Mouse (Mus musculus) intestine, postnatal 0 days (tissue): ENCODE results near the gene Drg1. TPM values are rescaled to one million over a fixed set of nuclear protein-coding genes. Genes with fewer than 3 reads are reported as not detected.

ENCODE experiments used
- ATAC-seq: fragments of 200-750 bp; cut with Nextera tagmentation; 2 replicates; pipeline ENCODE4 v1.8.0; 2017; ENCODE audit warnings: mild to moderate bottlenecking, moderate TSS enrichment, moderate library complexity
- H3K27ac ChIP-seq: fragments of 300-500 bp; sonication (generic); 2 replicates; pipeline ENCODE4 v1.5.1; 2014; ENCODE audit warnings: mild to moderate bottlenecking, low read depth, low read length, moderate library complexity
- H3K27me3 ChIP-seq: fragments of 300-500 bp; sonication (generic); replicated peaks from 2 replicates; pipeline ENCODE4 v1.6.1; 2014; ENCODE audit warnings: low read length, mixed read lengths; ENCODE audit not compliant: control insufficient read depth, insufficient read depth
- H3K36me3 ChIP-seq: fragments of 300-500 bp; sonication (generic); 2 replicates; pipeline ENCODE4 v1.6.1; 2014; ENCODE audit warnings: mild to moderate bottlenecking, moderate library complexity; ENCODE audit not compliant: control insufficient read depth, insufficient read depth
- H3K4me1 ChIP-seq: fragments of 300-500 bp; sonication (generic); replicated peaks from 2 replicates; pipeline ENCODE4 v1.6.1; 2014; ENCODE audit warnings: antibody characterized with exemption, low read length, mixed read lengths; ENCODE audit not compliant: control insufficient read depth, insufficient read depth
- H3K4me2 ChIP-seq: fragments of 300-500 bp; sonication (generic); replicated peaks from 2 replicates; pipeline ENCODE4 v1.6.1; 2014; ENCODE audit warnings: low read depth, mild to moderate bottlenecking, moderate library complexity
- H3K4me3 ChIP-seq: fragments of 300-500 bp; sonication (generic); 2 replicates; pipeline ENCODE4 v1.5.1; 2014; ENCODE audit warnings: low read depth, low read length
- H3K9ac ChIP-seq: fragments of 300-500 bp; sonication (generic); 2 replicates; pipeline ENCODE4 v1.6.1; 2014; ENCODE audit warnings: mild to moderate bottlenecking, low read depth, low read length
- H3K9me3 ChIP-seq: fragments of 300-500 bp; sonication (generic); 2 replicates; pipeline ENCODE4 v1.6.1; 2016; ENCODE audit warnings: mixed run types; ENCODE audit not compliant: control insufficient read depth
- CTCF ChIP-seq: sonication (generic); IDR thresholded peaks from 2 replicates; pipeline ENCODE4 v1.5.1; 2016; ENCODE audit warnings: low read depth, mild to moderate bottlenecking, control low read depth, antibody characterized with exemption, moderate library complexity
- WGBS: fragments of 180-500 bp; shearing (Covaris S2); extraction: QIAGEN DNeasy Blood & Tissue Kit; methylation state at CpG from one replicate; pipeline ENCODE4 v1.1.7; 2014; 5-methylcytosine and 5-hydroxymethylcytosine counted together
- polyA plus RNA-seq: library from polyadenylated mRNA; unstranded; fragments of >200 nt; fragmentation: Nextera tagmentation; extraction: Ambion mirVana; gene quantifications from 2 replicates; pipeline ENCODE4 v1.2.1, GENCODE M21; 2015

The Drg1 gene
- polyA plus RNA-seq, 1 experiment from 2014 or later, result 85.5 TPM

GRCm38 (mm10) chr11:3269241-3269640 lies 3.0 kb upstream of the Drg1 start:
- no peak for ATAC-seq
- Histone ChIP-seq H3K27ac (no peak overlapping the region), H3K4me2 (no peak overlapping the region), H3K9ac (no peak overlapping the region), H3K4me3 (no peak overlapping the region), H3K36me3 (no peaks in the 10 kb centered on the region), H3K9me3 (no peaks in the 10 kb centered on the region), H3K4me1 (no peaks in the 10 kb centered on the region; the same call in 1 of the 2 replicates), H3K27me3 (no peaks in the 10 kb centered on the region)
- no peak for TF ChIP-seq CTCF
- 49% methylated on average over 4 of the region's 4 CpGs for WGBS

GRCm38 (mm10) chr11:3267133-3267532 lies 918 bp upstream of the Drg1 start:
- TF ChIP-seq CTCF, result no peak
- Histone ChIP-seq H3K27me3 (no peaks in the 10 kb centered on the region), H3K4me2 (peak overlapping the region; percentile 80), H3K4me3 (peak overlapping the region; percentile 95), H3K9ac (peak overlapping the region; percentile 96; the same call in 1 of the 2 replicates), H3K9me3 (no peaks in the 10 kb centered on the region), H3K27ac (no peak overlapping the region), H3K36me3 (peaks cover 7% of the 10 kb centered on the region; the same call in 1 of the 2 replicates), H3K4me1 (no peaks in the 10 kb centered on the region; the same call in 1 of the 2 replicates)
- 43% methylated on average over 7 of the region's 7 CpGs for WGBS
- no peak for ATAC-seq

DNA sequence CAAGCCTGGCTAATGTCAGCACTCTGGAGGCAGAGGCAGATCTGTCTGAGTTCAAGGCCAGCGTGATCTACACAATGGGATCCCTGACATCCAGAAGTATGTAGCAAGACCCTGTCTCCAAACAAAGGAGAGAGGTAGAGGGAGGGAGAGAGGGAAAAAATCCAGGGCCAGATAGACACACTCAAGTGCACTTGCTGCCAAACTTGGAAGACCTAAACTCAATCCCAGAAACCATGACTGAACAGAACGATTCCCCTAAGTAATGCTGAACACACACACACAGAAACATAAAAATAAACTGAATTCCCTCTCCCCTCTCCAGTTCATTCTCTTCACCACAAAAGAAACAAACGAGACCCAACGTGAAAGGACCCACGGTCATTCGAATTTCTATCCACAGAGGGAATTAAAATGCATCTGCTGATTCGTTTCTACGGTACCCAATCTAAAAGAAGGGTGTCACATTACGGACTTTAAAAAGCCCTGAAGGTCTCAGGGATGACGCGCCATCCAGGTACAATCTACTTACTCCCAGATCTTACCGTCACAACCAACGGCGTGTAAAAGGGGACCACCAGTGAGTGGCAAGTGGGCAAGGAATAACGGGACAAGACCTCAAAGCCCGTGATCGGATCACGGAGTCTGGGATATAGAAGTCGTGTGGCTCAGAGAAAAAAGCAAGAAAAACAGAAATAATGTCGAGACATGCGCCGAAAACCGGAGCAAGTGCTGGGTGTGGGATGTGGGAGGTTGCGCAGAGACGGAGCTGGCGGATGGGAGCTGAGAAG lies 730 bp downstream of the Drg1 start:
- peak overlapping the region; percentile 91 for H3K27ac ChIP-seq
- ATAC-seq, result no peak; the same call in 1 of the 2 replicates
- no peaks in the 10 kb centered on the region; the same call in 1 of the 2 replicates for H3K4me1 ChIP-seq
- under 1% methylated on average over 26 of the region's 26 CpGs for WGBS
- peak overlapping the region; percentile 96 for H3K9ac ChIP-seq
- H3K4me3 ChIP-seq, result peak overlapping the region; percentile 95
- H3K9me3 ChIP-seq, result no peaks in the 10 kb centered on the region
- peaks cover 21% of the 10 kb centered on the region; the same call in 1 of the 2 replicates for H3K36me3 ChIP-seq
- TF ChIP-seq CTCF, result no peak
- no peaks in the 10 kb centered on the region for H3K27me3 ChIP-seq
- peak overlapping the region; percentile 80 for H3K4me2 ChIP-seq

DNA sequence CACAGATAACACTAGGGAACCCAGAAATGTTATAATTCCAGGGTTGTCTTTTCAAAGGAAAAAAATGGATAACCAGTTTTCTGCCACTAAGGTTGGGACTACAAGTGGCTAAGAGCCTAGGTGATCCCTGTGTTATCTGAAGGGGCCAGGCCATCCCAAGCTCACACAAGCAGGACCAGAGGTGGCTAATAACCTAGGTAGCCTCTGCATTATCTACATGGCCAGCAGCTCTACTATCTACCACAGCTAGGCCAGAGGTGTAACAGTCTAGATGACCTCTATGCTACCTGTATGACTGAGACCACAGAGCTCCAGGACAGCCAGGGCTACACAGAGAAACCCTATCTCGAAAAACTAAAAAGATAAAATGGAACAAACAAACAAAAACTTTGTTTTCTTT lies 6.7 kb downstream of the Drg1 start:
- Histone ChIP-seq H3K36me3 (peaks cover 61% of the 10 kb centered on the region), H3K27me3 (no peaks in the 10 kb centered on the region), H3K9me3 (no peaks in the 10 kb centered on the region), H3K4me1 (no peaks in the 10 kb centered on the region), H3K9ac (no peak overlapping the region), H3K4me3 (no peak overlapping the region), H3K4me2 (no peak overlapping the region), H3K27ac (no peak overlapping the region)
- no peak for ATAC-seq
- no peak for TF ChIP-seq CTCF
- WGBS, result 81% methylated on average over 1 of the region's 1 CpGs

DNA sequence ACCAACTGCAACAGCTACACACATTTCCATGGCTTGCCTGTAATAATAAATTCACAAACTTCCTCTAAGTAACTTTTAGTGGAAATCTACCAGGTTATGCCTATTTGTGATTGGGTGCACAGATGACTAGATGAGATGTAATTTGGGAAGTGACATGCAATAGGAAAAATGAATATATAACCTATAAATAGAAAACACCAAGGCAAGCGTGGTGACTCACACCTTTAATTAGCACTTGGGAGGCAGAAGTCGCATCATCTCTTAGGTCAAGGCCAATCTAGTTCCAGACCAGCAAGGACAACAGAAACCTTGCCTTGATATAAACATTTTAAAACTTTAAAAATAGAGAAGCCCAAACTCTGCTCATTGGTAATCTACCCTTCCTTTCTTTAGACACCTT lies 18.8 kb downstream of the Drg1 start:
- Histone ChIP-seq H3K9me3 (no peaks in the 10 kb centered on the region), H3K4me1 (no peaks in the 10 kb centered on the region), H3K4me2 (no peak overlapping the region), H3K27me3 (no peaks in the 10 kb centered on the region), H3K4me3 (no peak overlapping the region), H3K27ac (no peak overlapping the region; the same call in 1 of the 2 replicates), H3K9ac (no peak overlapping the region), H3K36me3 (peaks cover 89% of the 10 kb centered on the region)
- no peak for ATAC-seq
- WGBS, result 68% methylated on average over 2 of the region's 2 CpGs
- TF ChIP-seq CTCF, result no peak

GRCm38 (mm10) chr11:3243771-3244170 lies 22.4 kb downstream of the Drg1 start:
- Histone ChIP-seq H3K4me2 (no peak overlapping the region), H3K4me3 (no peak overlapping the region), H3K27me3 (no peaks in the 10 kb centered on the region), H3K36me3 (peaks cover 86% of the 10 kb centered on the region), H3K9ac (no peak overlapping the region), H3K9me3 (no peaks in the 10 kb centered on the region), H3K4me1 (no peaks in the 10 kb centered on the region), H3K27ac (no peak overlapping the region)
- TF ChIP-seq CTCF, result no peak
- 75% methylated on average over 4 of the region's 4 CpGs for WGBS
- ATAC-seq, result no peak
